ENCODE assay signal across 15 mouse cellular contexts in genomic region chr10:105867312-105867711, GRCm38 (mm10). TPM values are rescaled to one million over a fixed set of nuclear protein-coding genes. Genes with fewer than 3 reads are reported as not detected.
DNase-seq lines count a peak whose midpoint lies in the region; ATAC-seq and TF ChIP-seq lines count a peak whose summit lies in the region.
"Had no signal": no experiment of that assay in that cellular context is flagged by ENCODE, and none has a peak within 500 bp of the region (broad histone marks: within the 10 kb centered on the region; RNA-seq: fewer than 3 reads in every experiment).

No protein-coding gene starts in this region.

- no peaks in the 10 kb centered on the region for H3K27me3 ChIP-seq in kidney, postnatal 0 days (ENCODE audit: insufficient read depth, low read length)
- no peaks in the 10 kb centered on the region for H3K27me3 ChIP-seq in cerebellum, adult 2 months (ENCODE audit: control insufficient read depth, insufficient read depth, low read length)
- H3K27me3 ChIP-seq: lung, embryonic 15.5 days; midbrain, embryonic 15.5 days had no signal

- WGBS in kidney, postnatal 0 days = 47% methylated on average over 4 of the region's 4 CpGs
- 26% methylated on average over 4 of the region's 4 CpGs for WGBS in cerebellum, adult 2 months

- no peaks in the 10 kb centered on the region for H3K36me3 ChIP-seq in kidney, postnatal 0 days (ENCODE audit: insufficient read depth, low read length)
- H3K36me3 ChIP-seq in ES-E14 (ENCODE audit: control insufficient read depth, insufficient read depth, low read length, poor library complexity, severe bottlenecking) = no peaks in the 10 kb centered on the region
- H3K36me3 ChIP-seq: limb, embryonic 10.5 days; lung, embryonic 15.5 days; midbrain, embryonic 15.5 days had no signal

- in situ Hi-C loops in ES-E14 (cut with MboI; ENCODE audit: low sequenced_read_pairs in 2 of 2, unreplicated experiment in 2 of 2) = loop anchor here (10.0 to 25.0 kb wide), 2 partner anchors 717 to 720 kb away; no protein-coding TSS in a partner anchor

- no peaks in the 10 kb centered on the region for H3K9me3 ChIP-seq in kidney, postnatal 0 days (replicated peaks; ENCODE audit: low read length)
- H3K9me3 ChIP-seq in ES-E14 (ENCODE audit: control insufficient read depth, insufficient read depth, low read depth, low read length) = no peaks in the 10 kb centered on the region
- H3K9me3 ChIP-seq: limb, embryonic 10.5 days; lung, embryonic 15.5 days; midbrain, embryonic 15.5 days had no signal

- no peak overlapping the region for H3K4me2 ChIP-seq in kidney, postnatal 0 days (ENCODE audit: low read length)
- H3K4me2 ChIP-seq: lung, embryonic 15.5 days; midbrain, embryonic 15.5 days had no signal

- no peaks in the 10 kb centered on the region for H3K4me1 ChIP-seq in kidney, postnatal 0 days (replicated peaks; ENCODE audit: insufficient read depth, low read length)
- H3K4me1 ChIP-seq in ES-E14 (ENCODE audit: control insufficient read depth in 2 of 2, insufficient read depth in 2 of 2, low read length in 2 of 2, poor library complexity in 1 of 2) = no peaks in the 10 kb centered on the region
- no peaks in the 10 kb centered on the region for H3K4me1 ChIP-seq in cerebellum, adult 2 months (ENCODE audit: control insufficient read depth, insufficient read depth, low read length)
- H3K4me1 ChIP-seq: limb, embryonic 10.5 days; lung, embryonic 15.5 days; midbrain, embryonic 15.5 days had no signal

- DNase-seq in cerebellum, postnatal 14 days = peak; percentile 49 to 56
- no peak for DNase-seq in cerebellum, adult 11-12 months
- peak; percentile 54 for DNase-seq in kidney, postnatal 0 days (ENCODE audit: low spot score)
- no peak for DNase-seq in kidney, adult 18-20 months
- DNase-seq in ES-E14 (ENCODE audit: low read depth, low spot score) = peak; percentile 3
- no peak for DNase-seq in urinary bladder, adult 2 months (ENCODE audit: low spot score)
- no peak for DNase-seq in cerebellum, adult 2 months
- DNase-seq: B cell, adult 2 months; heart, postnatal 36 days; kidney, postnatal 10 days; thymus, adult 2 months had no signal

- no peak overlapping the region for H3K4me3 ChIP-seq in kidney, postnatal 0 days (replicated peaks; ENCODE audit: low read depth, low read length)
- no peak overlapping the region for H3K4me3 ChIP-seq in ES-E14 (ENCODE audit: insufficient read depth in 1 of 2, low read depth in 1 of 2, low read length in 2 of 2, poor library complexity in 1 of 2, severe bottlenecking in 1 of 2)
- no peak overlapping the region for H3K4me3 ChIP-seq in cerebellum, adult 2 months (replicated peaks; ENCODE audit: insufficient read depth, low read depth, low read length)
- H3K4me3 ChIP-seq: limb, embryonic 10.5 days; lung, embryonic 15.5 days; midbrain, embryonic 15.5 days had no signal

- H3K9ac ChIP-seq in kidney, postnatal 0 days (ENCODE audit: low read depth, low read length) = no peak overlapping the region
- no peak overlapping the region for H3K9ac ChIP-seq in ES-E14 (ENCODE audit: insufficient read depth, low read depth, low read length, poor library complexity, severe bottlenecking)
- H3K9ac ChIP-seq: lung, embryonic 15.5 days; midbrain, embryonic 15.5 days had no signal

- TF ChIP-seq CTCF in kidney, postnatal 0 days (IDR thresholded peaks at IDR 0.05; ENCODE audit: low read depth) = peak; percentile 68
- no peak for TF ChIP-seq CTCF in cerebellum, adult 2 months (IDR thresholded peaks at IDR 0.05; ENCODE audit: borderline replicate concordance, insufficient read depth, low read depth, low read length)

- no peak for ATAC-seq in kidney, postnatal 0 days (replicated peaks; ENCODE audit: low FRiP score, low read depth)
- ATAC-seq in common myeloid progenitor, adult 5-6 weeks (replicated peaks; ENCODE audit: low read depth, poor library complexity, severe bottlenecking) = peak; percentile 65; the same call in 1 of the 2 replicates
- ATAC-seq: midbrain, embryonic 15.5 days had no signal

- H3K27ac ChIP-seq in kidney, postnatal 0 days = no peak overlapping the region
- no peak overlapping the region for H3K27ac ChIP-seq in ES-E14 (ENCODE audit: insufficient read depth, low read depth, low read length, poor library complexity, severe bottlenecking)
- H3K27ac ChIP-seq in cerebellum, adult 2 months (ENCODE audit: insufficient read depth, low read length) = no peak overlapping the region
- H3K27ac ChIP-seq: limb, embryonic 10.5 days; lung, embryonic 15.5 days; midbrain, embryonic 15.5 days had no signal

- TF ChIP-seq POLR2A in cerebellum, adult 2 months (IDR thresholded peaks at IDR 0.05; ENCODE audit: borderline replicate concordance, insufficient read depth, low read length) = no peak

TF ChIP-seq in ES-E14, 5 proteins besides CTCF, POLR2A, EP300 and RAD21:
- TF ChIP-seq MAFK (IDR thresholded peaks at IDR 0.05; ENCODE audit: insufficient read depth, low read depth, low read length) (no peak), ZC3H11A (IDR thresholded peaks at IDR 0.05; ENCODE audit: borderline replicate concordance, low read depth, low read length) (0 out of 2 replicates have a peak, but pooled peaks have one; percentile 46)

RNA-seq across cellular contexts. Expression of gene Mettl25, which starts 26.1 kb away (rescaled TPM):
- polyA plus RNA-seq in kidney, postnatal 0 days (2015; fragmentation: Nextera tagmentation; extraction: Ambion mirVana) = 13.3 and 13.5 TPM in 2 replicates
- 14.2 and 21.3 TPM in 2 replicates for total RNA-seq in ES-E14 (2012; rRNA removed)
- total RNA-seq in common myeloid progenitor, adult 5-6 weeks (2017) = 10.8 and 15.9 TPM in 2 replicates
- polyA plus RNA-seq in urinary bladder, adult 2 months (2012; rRNA removed) = 5.5 and 6.4 TPM in 2 replicates
- 12.3 and 12.8 TPM in 2 replicates for polyA plus RNA-seq in cerebellum, adult 2 months (2012; rRNA removed)

RNA-seq across cellular contexts. Expression of gene Ccdc59, which starts 26.4 kb away (rescaled TPM):
- polyA plus RNA-seq in kidney, postnatal 0 days (2015; fragmentation: Nextera tagmentation; extraction: Ambion mirVana) = 57.0 and 58.6 TPM in 2 replicates
- 24.7 and 27.0 TPM in 2 replicates for total RNA-seq in ES-E14 (2012; rRNA removed)
- 32.0 and 42.1 TPM in 2 replicates for total RNA-seq in common myeloid progenitor, adult 5-6 weeks (2017)
- polyA plus RNA-seq in urinary bladder, adult 2 months (2012; rRNA removed) = 21.6 and 25.5 TPM in 2 replicates
- 25.3 and 27.4 TPM in 2 replicates for polyA plus RNA-seq in cerebellum, adult 2 months (2012; rRNA removed)

Comparison
In these comparisons a context has a peak if more than half of its experiments do, and no peak if none do; other contexts are left out.
1. DNase-seq: peak in cerebellum, postnatal 14 days (2 of 2), kidney, postnatal 0 days (single experiment) and ES-E14 (single experiment); none in cerebellum, adult 11-12 months (single experiment), kidney, adult 18-20 months (single experiment), urinary bladder, adult 2 months (single experiment) and cerebellum, adult 2 months (0 of 2).